Mouse (Mus musculus) thymus, postnatal 0 days (tissue): ENCODE data around the gene Slc6a20b. TPM values are rescaled to one million over a fixed set of nuclear protein-coding genes. Genes with fewer than 3 reads are reported as not detected.
A peak's percentile ranks its signal among the peaks of the same experiment; 100 is the strongest.
"Not testable (repeated sequence)": the region's sequence is repeated elsewhere in the genome, so short reads cannot be mapped to it uniquely, and the experiment has no call there.

Source experiments
- DNase-seq: peaks from one replicate; pipeline ENCODE4 v3.0.0-alpha.2; 2015; ENCODE audit warnings: low spot score
- polyA plus RNA-seq: library from polyadenylated mRNA; unstranded; fragments of >200 nt; fragmentation: Nextera tagmentation; extraction: Ambion mirVana; gene quantifications from 2 replicates; pipeline ENCODE4 v1.2.1, GENCODE M21; 2015

Slc6a20b gene
- polyA plus RNA-seq: 0.12 and 0.13 TPM in 2 replicates

GRCm38 (mm10) chr9:123632281-123632680, at the start of gene Slc6a20b:
TSS of gene Slc6a20b (minus strand) at chr9:123632565.
- DNase-seq: no peak

GRCm38 (mm10) chr9:123679198-123679597, 46.8 kb upstream of the Slc6a20b start:
- DNase-seq: no peak

GRCm38 (mm10) chr9:123678327-123679105, 46.2 kb upstream of the Slc6a20b start, which contains the start of the genes Ccr9 and Slc6a20a:
TSS of gene Ccr9 (plus strand) at chr9:123678439.
TSS of gene Slc6a20a (minus strand) at chr9:123678885.
- DNase-seq: peak; percentile 5

- DNase-seq: peak; percentile 85
Observed at GRCm38 (mm10) chr9:123665645-123666044, 33.3 kb upstream of the Slc6a20b start.

GRCm38 (mm10) chr9:123659986-123660676, 27.8 kb upstream of the Slc6a20b start:
- DNase-seq: not testable (repeated sequence)

GRCm38 (mm10) chr9:123658981-123659380, 26.6 kb upstream of the Slc6a20b start:
- DNase-seq: no peak

- peak; percentile 57 for DNase-seq
Observed at GRCm38 (mm10) chr9:123657457-123657856, 25.1 kb upstream of the Slc6a20b start.

GRCm38 (mm10) chr9:123651369-123651768, 19.0 kb upstream of the Slc6a20b start:
- no peak for DNase-seq

GRCm38 (mm10) chr9:123649785-123650511, 17.6 kb upstream of the Slc6a20b start:
- DNase-seq: no peak

- DNase-seq: no peak
Observed at GRCm38 (mm10) chr9:123640106-123640505, 7.7 kb upstream of the Slc6a20b start.

- DNase-seq: peak; percentile 51
Observed at GRCm38 (mm10) chr9:123638668-123639089, 6.3 kb upstream of the Slc6a20b start.

- DNase-seq: no peak
Observed at GRCm38 (mm10) chr9:123638231-123638630, 5.9 kb upstream of the Slc6a20b start.

GRCm38 (mm10) chr9:123636771-123637170, 4.4 kb upstream of the Slc6a20b start:
- DNase-seq: no peak

GRCm38 (mm10) chr9:123632993-123633392, 628 bp upstream of the Slc6a20b start:
- DNase-seq: no peak

GRCm38 (mm10) chr9:123631666-123632065, 699 bp downstream of the Slc6a20b start:
- no peak for DNase-seq

- DNase-seq: no peak
Observed at GRCm38 (mm10) chr9:123625821-123626220, 6.5 kb downstream of the Slc6a20b start.

GRCm38 (mm10) chr9:123624741-123625140, 7.6 kb downstream of the Slc6a20b start:
- DNase-seq: no peak

- DNase-seq: no peak
Observed at GRCm38 (mm10) chr9:123620311-123621098, 11.9 kb downstream of the Slc6a20b start.

GRCm38 (mm10) chr9:123601529-123601928, 30.8 kb downstream of the Slc6a20b start:
- no peak for DNase-seq

- DNase-seq: no peak
Observed at GRCm38 (mm10) chr9:123597376-123597775, 35.0 kb downstream of the Slc6a20b start.

- no peak for DNase-seq
Observed at GRCm38 (mm10) chr9:123596910-123597309, 35.5 kb downstream of the Slc6a20b start.
